Mouse (Mus musculus) Muller cell, postnatal 12 days (primary cell): ENCODE measurements at regions not wholly inside any gene's neighbourhood (a gene's known extent, or its start where the extent isn't known, plus 50 kb on each side); places are given as distances from the start of the nearest gene placed in this dataset.

Source experiments
- DNase-seq: peaks from one replicate; pipeline ENCODE4 v3.0.0-alpha.2; 2015; ENCODE audit errors: inconsistent ontology term

- no peak for DNase-seq
Observed at GRCm38 (mm10) chr2:171333816-171334757, 602.5 kb downstream of the Dok5 start.

DNA sequence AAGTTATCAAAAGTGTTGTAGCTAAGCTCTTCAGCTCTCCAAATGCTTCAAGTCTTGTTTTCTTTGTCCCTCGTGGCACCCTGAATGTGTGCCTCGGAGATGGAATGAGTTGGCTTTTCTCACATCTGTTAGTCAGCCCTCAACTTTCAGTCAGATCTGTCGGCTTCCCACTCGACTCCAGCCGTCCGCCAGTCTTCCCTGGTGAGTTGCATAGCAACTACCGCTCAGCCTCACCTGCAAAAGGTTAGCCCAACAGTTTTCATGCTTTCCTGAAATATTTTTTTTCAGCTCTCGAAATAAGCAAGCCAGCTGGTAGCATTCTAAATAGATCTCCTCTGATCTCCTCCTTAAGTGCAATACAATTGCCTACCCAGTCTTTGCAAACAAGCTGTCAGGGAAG is 601.2 kb downstream of the Dok5 start:
- DNase-seq = no peak

DNA sequence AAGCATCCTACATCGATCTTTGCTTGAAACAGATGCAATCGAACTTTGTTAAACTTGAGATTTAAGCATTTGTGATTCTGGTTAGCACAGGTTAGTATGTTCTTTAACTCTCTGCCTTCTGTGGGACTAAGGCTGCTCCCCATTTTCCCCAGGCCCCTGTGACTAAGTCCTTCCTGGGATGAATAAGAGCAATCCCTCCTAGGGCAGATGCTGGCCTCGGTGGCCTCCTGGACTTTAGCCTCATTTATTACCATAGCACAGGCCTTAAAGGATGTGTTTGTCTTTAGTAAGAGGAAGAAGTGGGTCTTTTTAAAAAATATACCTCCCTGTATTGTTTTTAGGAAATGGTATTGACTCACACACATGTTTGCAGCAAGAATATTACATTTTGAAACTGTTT is 599.9 kb downstream of the Dok5 start:
- DNase-seq = no peak

GRCm38 (mm10) chr2:171326909-171327308 is 595.3 kb downstream of the Dok5 start:
- DNase-seq = no peak

GRCm38 (mm10) chr2:171308486-171308885 is 576.9 kb downstream of the Dok5 start:
- DNase-seq = no peak

- no peak for DNase-seq
Observed at GRCm38 (mm10) chr2:171306000-171306399, 574.4 kb downstream of the Dok5 start.

- DNase-seq = peak; percentile 2
Observed at GRCm38 (mm10) chr2:171298519-171298918, 566.9 kb downstream of the Dok5 start.

DNA sequence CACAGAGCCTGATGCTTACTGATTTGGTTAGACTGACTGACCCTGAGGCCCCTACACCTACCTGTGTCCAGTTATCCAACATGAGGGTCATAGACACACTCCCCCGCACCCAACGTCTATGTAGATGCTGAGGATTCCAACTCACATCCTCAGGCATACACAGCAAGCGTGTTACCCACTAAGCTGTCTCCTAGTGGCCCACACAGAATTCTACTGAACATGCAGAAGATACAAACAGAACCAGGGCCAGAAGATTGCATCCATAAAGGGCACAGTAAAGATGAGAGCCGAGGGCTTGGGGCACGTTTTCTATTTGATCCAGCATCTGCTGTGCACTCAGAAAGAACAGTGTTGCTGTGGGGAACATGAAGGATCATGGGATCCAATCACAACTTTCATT is 564.0 kb downstream of the Dok5 start:
- no peak for DNase-seq

- no peak for DNase-seq
Observed at GRCm38 (mm10) chr2:171292579-171292978, 561.0 kb downstream of the Dok5 start.

GRCm38 (mm10) chr2:171285719-171286394 is 554.2 kb downstream of the Dok5 start:
- no peak for DNase-seq

DNA sequence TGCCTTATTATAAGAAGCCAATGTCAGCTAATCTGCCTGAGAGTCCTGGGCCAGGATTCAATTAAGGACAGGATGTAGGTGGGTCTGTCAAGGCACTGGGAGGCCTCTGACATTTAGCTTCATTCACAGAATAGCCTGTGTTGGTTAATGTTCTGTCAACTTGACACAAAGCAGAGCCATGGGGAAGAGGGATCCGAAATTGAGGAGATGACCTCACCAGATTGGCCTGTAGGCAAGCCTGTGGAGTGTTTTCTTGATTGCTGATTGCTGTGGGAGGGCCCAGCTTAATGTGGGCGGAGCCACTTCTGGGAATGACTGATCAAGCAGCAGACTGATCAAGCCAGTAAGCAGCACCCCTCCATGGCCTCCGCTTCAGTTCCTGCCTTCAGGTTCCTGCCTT is 548.5 kb downstream of the Dok5 start:
- DNase-seq = no peak

DNA sequence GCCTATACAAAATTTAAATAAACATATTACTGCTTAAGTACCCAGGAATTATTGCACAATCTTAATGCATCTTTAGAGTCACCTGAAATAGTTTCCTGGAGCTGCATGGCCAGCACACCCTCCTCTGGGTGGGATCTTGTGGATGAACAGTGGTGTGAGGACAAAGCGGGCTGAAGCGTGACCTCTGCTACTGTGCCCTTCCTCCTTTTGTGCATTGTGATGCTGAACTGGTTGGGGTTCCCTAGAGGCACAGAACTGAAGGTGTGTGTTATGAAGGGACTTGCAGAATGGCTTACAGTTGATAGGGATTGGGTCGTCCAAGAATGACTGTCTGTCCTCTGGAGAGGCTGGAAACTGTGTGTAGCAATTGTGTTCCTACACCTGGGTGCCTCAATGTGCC is 547.7 kb downstream of the Dok5 start:
- DNase-seq = no peak

DNA sequence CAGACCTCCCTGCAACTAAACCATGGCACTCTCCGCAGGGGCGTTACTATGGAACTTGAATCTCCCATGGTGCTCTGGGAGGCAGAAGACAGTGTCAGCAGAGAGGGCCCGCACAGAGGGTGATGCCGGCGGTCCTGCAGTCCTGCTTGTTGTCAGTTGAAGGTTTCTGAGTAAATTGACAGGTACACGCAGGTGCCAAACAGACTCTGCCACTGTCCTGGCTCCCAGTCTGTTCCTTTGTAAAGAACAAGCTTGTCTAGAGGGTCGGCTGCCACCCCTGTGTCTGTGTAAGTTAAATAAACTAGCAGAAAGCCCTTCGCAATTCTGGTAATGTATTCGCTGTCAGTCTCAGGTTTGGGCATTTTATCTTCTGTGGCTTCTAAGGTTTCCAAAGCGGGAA is 521.6 kb downstream of the Dok5 start:
- DNase-seq = no peak

DNA sequence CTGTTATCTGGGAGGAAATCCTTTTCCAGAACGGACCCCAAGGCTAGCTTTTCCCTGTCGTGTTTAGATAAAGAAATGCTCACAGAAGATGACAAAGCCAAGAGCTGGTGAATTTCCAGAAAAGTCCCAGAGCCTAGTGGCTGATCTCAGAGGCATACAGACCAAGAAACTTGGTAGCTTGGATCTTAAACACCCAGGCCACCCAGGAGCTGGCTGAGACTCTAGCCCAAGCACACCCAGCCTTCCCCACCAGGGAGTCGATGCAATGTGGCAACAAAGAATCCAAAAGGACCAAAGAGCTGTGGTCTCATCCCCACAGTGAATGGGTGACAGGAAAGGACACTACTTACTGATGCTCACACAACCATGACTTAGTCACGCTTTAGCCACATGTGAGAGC is 513.8 kb downstream of the Dok5 start:
- DNase-seq = no peak

DNA sequence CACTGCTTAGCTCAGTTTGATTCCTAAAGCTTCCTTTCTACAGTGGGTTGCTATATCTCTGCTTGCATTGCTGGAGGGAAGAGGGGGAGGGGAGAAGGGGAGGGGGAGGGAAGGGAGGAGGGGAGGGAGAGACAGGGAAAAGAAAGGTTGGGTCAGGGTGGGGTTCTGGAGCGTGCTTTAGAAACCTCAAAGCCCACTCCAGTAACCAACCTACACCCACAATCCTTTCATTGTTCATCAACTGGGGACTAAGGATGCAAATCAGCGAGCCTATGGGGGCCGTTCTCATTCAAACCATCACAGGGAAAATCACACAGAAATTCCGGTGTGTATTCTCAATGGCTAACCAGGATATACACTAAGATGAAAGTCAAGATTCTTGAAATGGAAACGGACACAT is 510.7 kb downstream of the Dok5 start:
- DNase-seq = no peak

DNA sequence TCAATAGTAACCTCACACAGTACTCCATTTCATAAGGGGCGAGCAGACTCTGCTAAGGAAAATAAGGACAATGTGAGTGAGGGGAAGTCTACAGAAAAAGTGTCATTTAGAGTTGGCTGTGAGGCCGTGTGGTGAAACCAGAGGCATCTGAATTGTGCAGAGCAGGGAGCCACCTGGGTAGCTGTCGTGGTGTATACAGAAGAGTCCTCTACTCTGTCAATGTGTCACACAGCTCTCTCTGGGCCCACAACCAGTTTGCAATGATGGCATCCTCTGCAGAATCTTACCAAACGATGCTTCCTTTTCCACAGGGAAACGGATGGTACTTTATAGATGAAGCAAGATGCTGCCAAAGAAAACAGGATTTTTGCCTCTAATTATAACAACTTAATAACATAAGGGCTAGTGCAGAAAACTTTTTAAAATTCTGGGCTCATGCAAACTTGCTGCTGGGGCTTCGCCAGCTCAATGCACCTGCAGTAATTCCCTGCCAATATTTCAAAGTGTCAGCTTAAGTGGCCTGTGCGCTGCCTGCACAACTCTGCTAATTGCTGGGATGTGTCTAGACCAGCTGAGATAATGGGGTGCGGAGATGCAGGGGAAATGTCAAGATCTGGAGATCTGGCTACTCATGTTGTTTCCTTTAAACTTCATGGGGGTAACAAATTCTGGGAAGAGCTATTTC is 505.8 kb downstream of the Dok5 start:
- DNase-seq = no peak

DNA sequence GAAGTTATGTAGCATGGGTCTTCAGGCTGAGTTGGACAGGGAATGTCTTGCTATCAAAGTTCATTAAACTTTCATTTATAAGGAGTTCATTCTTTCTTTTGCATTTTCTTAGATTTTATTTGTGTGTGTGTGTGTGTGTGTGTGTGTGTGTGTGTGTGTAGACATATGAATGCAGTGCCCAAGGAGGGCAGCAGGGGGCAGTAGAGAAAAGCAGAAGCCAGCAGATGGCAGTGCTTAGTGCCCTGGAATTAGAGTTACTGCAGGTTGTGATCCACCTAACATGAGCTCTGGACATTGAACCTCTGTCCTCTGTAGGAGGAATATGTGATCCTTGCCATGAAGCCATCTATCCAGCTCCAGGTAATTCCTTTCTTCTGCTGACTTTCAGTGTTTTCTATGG is 501.2 kb downstream of the Dok5 start:
- no peak for DNase-seq

DNA sequence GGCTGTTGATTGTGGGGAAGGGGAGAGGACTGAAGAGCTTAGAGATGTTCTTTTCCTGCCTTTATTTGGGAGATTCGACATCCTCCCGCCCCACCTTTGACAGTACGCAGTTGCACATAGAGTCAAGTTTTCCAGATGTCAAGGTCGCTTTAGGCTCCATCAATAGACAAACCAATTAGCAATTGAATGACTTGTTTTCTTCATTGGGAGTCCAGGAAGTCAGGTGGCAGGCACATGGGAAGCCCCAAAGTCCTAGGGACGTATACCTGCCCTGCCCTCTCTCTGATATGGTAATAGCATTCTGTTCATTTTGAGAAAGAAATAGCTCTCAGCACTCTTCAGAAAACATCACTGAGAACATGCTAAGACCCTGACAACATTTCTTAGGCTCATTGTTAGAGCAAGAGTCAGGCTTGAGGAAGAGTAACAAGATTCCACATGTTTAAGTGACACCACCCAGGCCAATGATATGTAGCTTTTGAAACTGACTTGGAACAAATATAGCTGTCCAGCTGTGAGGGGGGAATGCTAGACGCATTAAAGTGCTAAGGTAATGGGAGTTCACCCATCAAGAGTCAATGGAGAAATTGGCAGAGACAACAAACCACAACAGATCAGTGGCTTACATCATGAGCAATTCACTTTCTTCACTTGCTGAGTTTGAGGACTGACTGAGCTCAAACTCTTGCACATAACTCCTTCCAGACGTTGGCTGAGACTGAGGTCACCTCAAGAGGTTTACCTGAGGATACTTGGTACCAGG is 499.9 kb downstream of the Dok5 start:
- DNase-seq = no peak

DNA sequence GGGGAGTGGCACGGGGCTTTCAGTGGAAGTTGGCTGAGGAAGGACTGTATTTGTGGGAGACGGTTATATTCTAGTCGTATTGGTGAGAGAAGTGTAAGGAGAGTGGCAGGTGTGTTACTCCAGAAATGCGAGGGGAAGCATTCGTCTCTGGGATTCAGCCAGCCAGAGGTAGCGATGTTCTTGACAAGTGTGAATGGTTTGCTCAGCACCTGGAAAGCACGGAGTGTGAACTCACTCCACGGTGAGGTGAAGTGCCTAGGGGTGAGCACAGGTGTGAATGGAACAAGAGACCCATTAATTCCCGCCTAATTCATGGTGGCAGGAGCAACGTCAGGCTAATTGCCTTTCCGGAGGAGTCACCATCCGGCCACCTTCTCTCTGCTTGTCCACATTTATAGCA is 498.9 kb downstream of the Dok5 start:
- DNase-seq = no peak

GRCm38 (mm10) chr2:171228229-171228628 is 496.6 kb downstream of the Dok5 start:
- no peak for DNase-seq

DNA sequence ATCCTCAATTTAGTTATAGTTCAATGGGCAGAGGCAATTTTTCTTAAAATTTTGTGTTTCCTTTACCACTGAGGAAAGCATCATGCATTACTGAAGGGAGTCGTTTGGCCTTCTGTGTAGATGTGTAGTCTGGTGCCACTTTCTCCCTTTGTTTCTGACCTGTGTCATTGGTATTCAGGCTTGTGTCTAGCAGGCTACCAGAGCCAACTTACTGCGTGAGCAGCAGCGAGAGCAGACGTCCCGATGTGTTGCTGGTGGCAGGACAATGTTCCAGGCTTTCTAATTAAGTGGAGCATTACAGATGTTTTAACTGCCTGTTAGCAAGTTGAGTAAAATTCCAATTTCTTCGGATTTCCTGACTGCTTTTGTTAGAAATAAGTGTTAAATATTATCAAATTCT is 482.2 kb downstream of the Dok5 start:
- no peak for DNase-seq

- DNase-seq = no peak
Observed at GRCm38 (mm10) chr2:171196472-171196871, 464.9 kb downstream of the Dok5 start.
